Mouse (Mus musculus) embryonic facial prominence, embryonic 10.5 days (tissue): ENCODE data around the gene Krtap29-1. TPM values are rescaled to one million over a fixed set of nuclear protein-coding genes. Genes with fewer than 3 reads are reported as not detected.

Experiments
- DNase-seq: peaks from one replicate; pipeline ENCODE4 v3.0.0-alpha.2; 2017; ENCODE audit warnings: low spot score
- H3K27ac ChIP-seq: fragments of 300-500 bp; sonication (generic); replicated peaks from 2 replicates; pipeline ENCODE4 v1.5.1; 2016; ENCODE audit warnings: mild to moderate bottlenecking
- H3K27me3 ChIP-seq: fragments of 300-500 bp; sonication (generic); replicated peaks from 2 replicates; pipeline ENCODE4 v1.6.1; 2016; ENCODE audit warnings: low read depth, mild to moderate bottlenecking; ENCODE audit not compliant: poor library complexity, severe bottlenecking
- H3K36me3 ChIP-seq: fragments of 300-500 bp; sonication (generic); replicated peaks from 2 replicates; pipeline ENCODE4 v1.6.1; 2016; ENCODE audit warnings: mild to moderate bottlenecking, moderate library complexity
- H3K4me1 ChIP-seq: fragments of 300-500 bp; sonication (generic); 2 replicates; pipeline ENCODE4 v1.6.1; 2016
- H3K4me3 ChIP-seq: fragments of 300-500 bp; sonication (generic); 2 replicates; pipeline ENCODE4 v1.5.1; 2016; ENCODE audit warnings: mild to moderate bottlenecking, moderate library complexity
- H3K9me3 ChIP-seq: fragments of 300-500 bp; sonication (generic); 2 replicates; pipeline ENCODE4 v1.6.1; 2016; ENCODE audit warnings: mild to moderate bottlenecking
- WGBS: fragments of 180-500 bp; shearing (Covaris S2); methylation state at CpG from one replicate; pipeline ENCODE4 v1.1.7; 2016; 5-methylcytosine and 5-hydroxymethylcytosine counted together
- polyA plus RNA-seq: library from polyadenylated mRNA; unstranded; fragments of >200 nt; fragmentation: Nextera tagmentation; extraction: Ambion mirVana; gene quantifications from 2 replicates; pipeline ENCODE4 v1.2.1, GENCODE M21; 2016

Krtap29-1 gene
- polyA plus RNA-seq, 1 experiment from 2014 or later = not detected

DNA sequence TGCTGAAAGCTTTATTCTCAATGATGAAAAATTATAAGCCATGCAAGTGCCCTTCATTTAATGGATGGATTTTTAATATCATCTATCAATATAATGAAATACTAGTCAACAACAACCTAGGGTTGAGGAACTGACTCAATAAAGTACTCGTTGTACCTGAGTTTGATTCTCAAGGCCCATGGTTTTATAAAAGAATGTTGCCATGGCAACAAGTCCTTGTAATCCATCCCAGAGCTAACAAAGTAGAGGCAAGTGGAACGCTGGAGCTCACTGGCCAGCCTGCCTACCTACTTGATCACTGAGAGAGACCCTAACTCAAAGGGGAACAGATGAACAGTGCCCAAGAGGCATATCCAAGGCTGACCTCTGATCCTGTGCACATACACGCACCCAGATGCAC lies 11.7 kb upstream of the Krtap29-1 start:
- no peak for DNase-seq
- Histone ChIP-seq H3K4me3 (no peak overlapping the region), H3K36me3 (no peaks in the 10 kb centered on the region), H3K9me3 (no peaks in the 10 kb centered on the region), H3K4me1 (peaks cover 6% of the 10 kb centered on the region), H3K27ac (no peak overlapping the region), H3K27me3 (peaks cover 26% of the 10 kb centered on the region)
- WGBS = 84% methylated on average over 3 of the region's 3 CpGs

DNA sequence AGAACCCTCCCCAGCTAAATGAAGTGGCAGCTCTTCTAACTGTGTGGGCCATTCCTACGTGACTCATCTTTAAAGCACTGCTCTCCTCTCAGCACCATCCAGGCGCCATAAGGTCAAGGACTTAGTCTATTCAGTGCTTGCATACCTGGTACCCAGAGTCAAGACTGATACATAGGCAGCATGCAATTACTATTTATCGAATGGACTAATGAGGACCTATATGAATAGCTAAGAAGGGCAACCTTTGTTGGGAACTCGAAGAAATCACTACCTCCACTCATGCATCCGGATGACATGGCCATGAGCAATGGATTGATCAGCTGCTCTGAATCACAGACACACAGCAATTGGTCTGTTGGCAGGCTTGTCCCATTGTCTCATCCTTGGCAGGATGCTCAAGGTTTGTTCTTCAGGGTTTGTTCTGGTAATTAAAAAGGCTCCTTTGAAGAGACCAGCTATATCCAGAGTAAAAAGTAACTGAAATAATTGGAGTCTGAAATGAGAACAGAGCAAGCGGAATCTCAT lies 11.1 kb upstream of the Krtap29-1 start:
- DNase-seq = no peak
- WGBS = 87% methylated on average over 6 of the region's 6 CpGs
- H3K27me3 ChIP-seq = peaks cover 26% of the 10 kb centered on the region
- no peaks in the 10 kb centered on the region for H3K36me3 ChIP-seq
- no peak overlapping the region for H3K27ac ChIP-seq
- H3K4me3 ChIP-seq = no peak overlapping the region
- H3K9me3 ChIP-seq = no peaks in the 10 kb centered on the region
- H3K4me1 ChIP-seq = peaks cover 6% of the 10 kb centered on the region

- DNase-seq = no peak
- Histone ChIP-seq H3K4me3 (no peak overlapping the region), H3K9me3 (no peaks in the 10 kb centered on the region), H3K4me1 (peaks cover 3% of the 10 kb centered on the region), H3K27ac (no peak overlapping the region), H3K36me3 (no peaks in the 10 kb centered on the region), H3K27me3 (peaks cover 12% of the 10 kb centered on the region)
- WGBS = 91% methylated on average over 3 of the region's 3 CpGs
Observed at GRCm38 (mm10) chr11:99988530-99988929, 9.7 kb upstream of the Krtap29-1 start.

GRCm38 (mm10) chr11:99986180-99986647 lies 7.4 kb upstream of the Krtap29-1 start, which contains the start of gene Krtap16-1:
Gene Krtap16-1 (minus strand): TSS chr11:99986597.
- WGBS = 91% methylated on average over 8 of the region's 8 CpGs
- no peaks in the 10 kb centered on the region for H3K27me3 ChIP-seq
- no peaks in the 10 kb centered on the region for H3K36me3 ChIP-seq
- no peak within 1 kb of the TSS for H3K27ac ChIP-seq
- H3K4me1 ChIP-seq = no peaks in the 10 kb centered on the region
- DNase-seq = no peak
- H3K4me3 ChIP-seq = no peak within 1 kb of the TSS
- no peaks in the 10 kb centered on the region for H3K9me3 ChIP-seq

DNA sequence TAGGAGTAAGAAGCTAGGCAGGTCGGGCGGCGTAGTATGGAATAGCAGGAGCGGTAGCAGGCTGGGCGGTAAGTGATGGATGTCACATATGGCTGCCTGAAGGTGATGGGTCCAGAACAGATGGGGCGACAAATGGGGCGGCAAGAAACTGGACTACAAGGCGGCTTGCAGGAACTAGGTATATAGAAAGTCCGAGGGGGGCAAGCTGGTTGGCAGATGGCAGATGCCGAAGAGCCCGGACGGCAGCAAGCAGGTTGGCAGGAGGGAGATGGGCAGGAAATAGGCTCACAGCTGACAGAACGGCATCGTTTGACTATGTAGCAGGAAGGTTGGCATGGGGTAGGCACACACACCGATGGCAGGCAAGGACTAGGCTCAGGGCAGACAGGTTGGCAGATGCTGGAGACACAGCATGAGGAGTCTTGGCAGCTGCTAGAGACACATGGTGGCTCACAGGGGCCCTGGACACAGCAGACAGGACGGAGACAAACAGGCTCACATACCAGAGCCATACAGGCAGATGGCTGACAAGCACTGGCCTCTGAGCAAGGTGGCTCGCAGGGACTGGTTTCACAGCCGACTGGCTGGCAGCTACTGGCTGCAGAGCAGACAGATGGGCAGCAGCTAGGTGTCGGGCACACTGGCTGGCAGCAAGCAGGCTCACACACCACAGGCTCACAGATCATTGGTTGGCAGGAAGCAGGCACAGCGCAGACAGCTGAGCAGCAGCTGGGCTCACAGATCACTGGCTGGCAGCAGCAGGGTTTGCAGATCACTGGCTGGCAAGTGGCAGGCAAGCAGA lies 6.6 kb upstream of the Krtap29-1 start:
- 90% methylated on average over 20 of the region's 20 CpGs for WGBS
- no peaks in the 10 kb centered on the region for H3K4me1 ChIP-seq
- H3K9me3 ChIP-seq = no peaks in the 10 kb centered on the region
- H3K36me3 ChIP-seq = no peaks in the 10 kb centered on the region
- DNase-seq = no peak
- no peaks in the 10 kb centered on the region for H3K27me3 ChIP-seq
- H3K27ac ChIP-seq = no peak overlapping the region
- no peak overlapping the region for H3K4me3 ChIP-seq

DNA sequence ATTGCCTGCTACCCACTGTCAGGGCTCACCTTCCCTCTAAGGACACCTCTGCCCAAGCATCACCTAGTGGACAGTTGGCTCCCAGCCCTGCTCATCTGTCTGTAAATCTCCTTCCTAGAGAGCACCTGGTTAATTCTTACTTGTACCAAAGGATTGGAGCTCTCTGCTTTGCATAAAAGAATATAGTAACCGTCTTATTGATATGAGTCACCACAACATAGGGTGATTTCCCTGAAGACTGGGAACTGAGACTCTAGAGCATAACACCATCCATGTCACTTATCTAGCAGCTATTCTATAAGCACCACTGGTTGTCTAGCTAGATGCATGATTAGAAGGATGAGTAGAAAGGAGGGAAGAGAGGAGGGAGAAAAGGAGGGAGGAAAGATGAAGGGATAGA lies 4.6 kb upstream of the Krtap29-1 start:
- no peaks in the 10 kb centered on the region for H3K4me1 ChIP-seq
- no peak overlapping the region for H3K4me3 ChIP-seq
- no peak overlapping the region for H3K27ac ChIP-seq
- DNase-seq = no peak
- H3K27me3 ChIP-seq = no peaks in the 10 kb centered on the region
- no peaks in the 10 kb centered on the region for H3K36me3 ChIP-seq
- 86% methylated on average over 1 of the region's 1 CpGs for WGBS
- H3K9me3 ChIP-seq = no peaks in the 10 kb centered on the region

GRCm38 (mm10) chr11:99982731-99983130 lies 3.9 kb upstream of the Krtap29-1 start:
- 90% methylated on average over 9 of the region's 9 CpGs for WGBS
- no peak for DNase-seq
- no peaks in the 10 kb centered on the region for H3K9me3 ChIP-seq
- no peak overlapping the region for H3K27ac ChIP-seq
- no peaks in the 10 kb centered on the region for H3K36me3 ChIP-seq
- H3K4me1 ChIP-seq = no peaks in the 10 kb centered on the region
- no peaks in the 10 kb centered on the region for H3K27me3 ChIP-seq
- no peak overlapping the region for H3K4me3 ChIP-seq

- Histone ChIP-seq H3K4me3 (no peak overlapping the region), H3K9me3 (no peaks in the 10 kb centered on the region), H3K4me1 (no peaks in the 10 kb centered on the region), H3K27ac (no peak overlapping the region), H3K27me3 (no peaks in the 10 kb centered on the region), H3K36me3 (no peaks in the 10 kb centered on the region)
- 74% methylated on average over 2 of the region's 2 CpGs for WGBS
- DNase-seq = no peak
Observed at GRCm38 (mm10) chr11:99965961-99966360, 12.9 kb downstream of the Krtap29-1 start.

- Histone ChIP-seq H3K9me3 (no peaks in the 10 kb centered on the region), H3K27ac (no peak overlapping the region), H3K4me1 (no peaks in the 10 kb centered on the region), H3K36me3 (no peaks in the 10 kb centered on the region), H3K4me3 (no peak overlapping the region), H3K27me3 (no peaks in the 10 kb centered on the region)
- WGBS = 54% methylated on average over 6 of the region's 6 CpGs
- DNase-seq = no peak
Observed at GRCm38 (mm10) chr11:99964213-99964612, 14.6 kb downstream of the Krtap29-1 start.

DNA sequence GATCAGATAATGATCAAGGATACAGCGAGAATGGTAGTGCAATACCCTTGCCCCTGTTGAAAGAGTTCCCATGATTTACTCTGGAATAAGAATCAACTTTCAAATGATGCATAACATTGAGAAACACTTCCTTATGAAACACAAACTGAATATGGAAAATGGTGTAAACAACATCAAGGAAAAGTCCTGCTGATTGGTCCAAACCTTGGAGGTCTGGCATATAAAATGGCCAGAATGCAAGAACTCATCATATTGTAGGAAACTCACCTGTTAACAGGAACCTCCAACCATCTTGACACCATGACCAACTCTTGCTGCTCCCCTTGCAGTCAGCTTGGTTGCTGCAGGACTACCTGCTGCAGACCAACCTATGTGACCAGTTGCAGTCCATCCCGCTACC lies 30.7 kb downstream of the Krtap29-1 start, which contains the start of gene Krtap9-5:
Krtap9-5 (plus strand) TSS at position 301 of the 400 bp plus-strand sequence.
- no peak for DNase-seq
- H3K27me3 ChIP-seq = no peaks in the 10 kb centered on the region
- WGBS = 88% methylated on average over 2 of the region's 2 CpGs
- no peaks in the 10 kb centered on the region; the same call in 1 of the 2 replicates for H3K9me3 ChIP-seq
- H3K4me3 ChIP-seq = no peak within 1 kb of the TSS
- no peaks in the 10 kb centered on the region for H3K36me3 ChIP-seq
- no peaks in the 10 kb centered on the region for H3K4me1 ChIP-seq
- no peak within 1 kb of the TSS for H3K27ac ChIP-seq

- Histone ChIP-seq H3K36me3 (no peaks in the 10 kb centered on the region), H3K4me3 (no peak overlapping the region), H3K27me3 (no peaks in the 10 kb centered on the region), H3K9me3 (no peaks in the 10 kb centered on the region), H3K27ac (no peak overlapping the region), H3K4me1 (no peaks in the 10 kb centered on the region)
- 85% methylated on average over 9 of the region's 9 CpGs for whole genome bisulfite sequencing
- no peak for DNase-seq
Observed at GRCm38 (mm10) chr11:99937751-99938264, 41.0 kb downstream of the Krtap29-1 start.

- DNase-seq = no peak
- H3K4me3 ChIP-seq = no peak within 1 kb of the TSS
- WGBS = 85% methylated on average over 1 of the region's 1 CpGs
- no peaks in the 10 kb centered on the region for H3K4me1 ChIP-seq
- no peaks in the 10 kb centered on the region for H3K36me3 ChIP-seq
- H3K27ac ChIP-seq = no peak within 1 kb of the TSS
- no peaks in the 10 kb centered on the region for H3K27me3 ChIP-seq
- no peaks in the 10 kb centered on the region for H3K9me3 ChIP-seq
Observed at GRCm38 (mm10) chr11:99935991-99936390, 42.9 kb downstream of the Krtap29-1 start, which contains the start of gene Krtap31-2. Gene Krtap31-2 (plus strand): TSS chr11:99936291.
